Mouse (Mus musculus) stomach, postnatal 0 days (tissue): Measurements from ENCODE around the gene Rapgef3.

Experiments used
- CTCF ChIP-seq: IDR thresholded peaks from 2 replicates; pipeline ENCODE4 v1.5.1; 2016; ENCODE audit warnings: antibody characterized with exemption, low read depth, mild to moderate bottlenecking, moderate library complexity
- EP300 ChIP-seq: optimal IDR thresholded peaks from 2 replicates; pipeline ENCODE3; 2016; ENCODE audit warnings: antibody characterized with exemption

DNA sequence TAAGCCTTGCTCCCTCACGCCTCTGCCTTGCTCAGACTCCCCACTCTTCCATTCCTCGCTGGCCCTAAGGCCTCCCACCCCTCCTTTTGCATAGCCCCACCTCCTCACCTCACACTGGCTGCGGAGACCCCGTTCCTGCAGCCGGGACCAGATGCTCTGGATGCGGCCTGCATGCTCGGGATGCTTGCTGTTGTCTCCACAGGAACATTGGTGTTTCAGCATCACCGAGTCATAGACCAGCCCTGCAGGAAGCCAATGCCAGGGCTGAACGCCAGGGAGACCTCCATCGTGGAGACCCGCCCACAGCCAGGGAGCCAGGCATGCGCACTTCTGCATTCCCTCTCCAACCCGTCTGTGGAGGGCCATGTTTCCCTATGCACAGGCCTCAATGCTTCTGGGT is 34.8 kb upstream of the Rapgef3 start:
- TF ChIP-seq EP300, result no peak
- no peak for TF ChIP-seq CTCF
